Mouse (Mus musculus) megakaryocyte progenitor cell, adult 5-6 weeks (primary cell): ENCODE results near the gene Siglecf. TPM values are rescaled to one million over a fixed set of nuclear protein-coding genes. Genes with fewer than 3 reads are reported as not detected.

ENCODE experiments used
- ATAC-seq: replicated peaks from 2 replicates; pipeline ENCODE4 v1.8.0; 2016; ENCODE audit warnings: mild to moderate bottlenecking, moderate TSS enrichment, inconsistent platforms; ENCODE audit not compliant: poor library complexity
- total RNA-seq, 2 experiments: library from RNA; stranded (forward) in 1 of 2; stranded (reverse) in 1 of 2; fragments of 157-497, 149-512 nt in 1 of 2; fragments of 200-1000 nt in 1 of 2; gene quantifications; 2 replicates each; pipeline versions ENCODE4 v1.2.3 to v1.2.4; 2015 to 2017

Siglecf gene
- total RNA-seq, 2 experiments from 2014 or later: 24.9 to 26.3 TPM

- no peak for ATAC-seq
Observed at GRCm38 (mm10) chr7:43362021-43362420, 10.9 kb downstream of the Siglecf start.

DNA sequence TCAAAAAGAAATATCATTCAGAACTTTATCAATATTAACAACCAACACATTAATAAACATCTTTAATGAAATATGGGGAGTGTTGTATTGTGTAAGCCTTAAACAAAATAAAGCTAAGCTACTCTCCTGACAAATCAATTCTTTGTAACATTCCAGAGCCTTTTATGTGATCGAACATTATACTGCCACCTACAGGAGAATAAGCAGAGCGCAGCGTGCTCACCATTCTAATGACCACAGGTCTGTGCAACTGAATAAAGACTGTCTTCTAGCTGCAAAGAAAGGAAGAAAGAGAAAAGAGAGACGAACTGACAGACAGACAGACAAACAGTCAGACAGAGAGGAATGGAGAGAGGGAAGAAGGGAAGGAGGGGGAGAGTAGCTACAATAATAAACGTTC lies 27.1 kb downstream of the Siglecf start:
- ATAC-seq: peak; percentile 98

GRCm38 (mm10) chr7:43392349-43393121 lies 41.4 kb downstream of the Siglecf start:
- peak; percentile 85 for ATAC-seq

- no peak for ATAC-seq
Observed at GRCm38 (mm10) chr7:43399501-43399900, 48.4 kb downstream of the Siglecf start.

GRCm38 (mm10) chr7:43402718-43403117 lies 51.6 kb downstream of the Siglecf start:
- peak; percentile 68 for ATAC-seq

DNA sequence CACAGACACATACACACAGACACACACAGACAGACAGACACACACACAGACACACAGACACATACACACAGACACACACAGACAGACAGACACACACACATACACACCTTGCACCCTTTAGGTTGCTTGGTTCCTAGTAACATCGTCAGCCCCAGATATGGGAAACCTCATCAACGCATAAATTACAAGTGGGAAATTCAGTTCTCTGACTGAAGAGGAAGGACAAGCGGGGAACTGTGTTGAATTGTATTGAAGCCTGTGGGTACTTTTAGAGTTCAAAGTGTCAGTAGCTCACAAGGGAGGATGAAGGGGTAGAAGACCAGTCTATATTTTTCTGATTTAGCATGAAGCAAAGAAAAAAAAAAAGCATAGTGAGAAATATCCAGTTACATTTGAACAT lies 56.4 kb downstream of the Siglecf start:
- no peak for ATAC-seq

GRCm38 (mm10) chr7:43408131-43408553 lies 57.0 kb downstream of the Siglecf start, which contains the start of gene Siglecg:
Gene Siglecg (plus strand): TSS chr7:43408204.
- ATAC-seq: peak; percentile 83

- ATAC-seq: no peak
Observed at GRCm38 (mm10) chr7:43409084-43409483, 57.9 kb downstream of the Siglecf start.

Other genes with a start within 250 kb of the Siglecf start
- gene Zfp936, start 237.1 kb upstream of the Siglecf start, total RNA-seq (2015): not detected in 2 replicates
- gene Zfp936, start 237.1 kb upstream of the Siglecf start, total RNA-seq (2017): not detected in 2 replicates
- gene Zfp715, start 38.0 kb upstream of the Siglecf start, total RNA-seq (2015): 26.5 and 26.8 TPM in 2 replicates
- gene Zfp715, start 38.0 kb upstream of the Siglecf start, total RNA-seq (2017): 19.4 and 19.7 TPM in 2 replicates
- 17.2 and 23.0 TPM in 2 replicates for gene Siglecg, start 56.9 kb downstream of the Siglecf start, total RNA-seq (2015)
- 11.7 and 15.4 TPM in 2 replicates for gene Siglecg, start 56.9 kb downstream of the Siglecf start, total RNA-seq (2017)
- gene Lim2, start 76.3 kb downstream of the Siglecf start, total RNA-seq (2015): 0.42 TPM in 1 of 2 replicates, not detected in the other
- not detected in 2 replicates for gene Lim2, start 76.3 kb downstream of the Siglecf start, total RNA-seq (2017)
- gene Nkg7, start 85.7 kb downstream of the Siglecf start, total RNA-seq (2015): 1,033 and 1,153 TPM in 2 replicates
- gene Nkg7, start 85.7 kb downstream of the Siglecf start, total RNA-seq (2017): 382 and 449 TPM in 2 replicates
- 0.49 and 0.66 TPM in 2 replicates for gene Cldnd2, start 89.4 kb downstream of the Siglecf start, total RNA-seq (2015)
- not detected in 2 replicates for gene Cldnd2, start 89.4 kb downstream of the Siglecf start, total RNA-seq (2017)
- gene Etfb, start 92.7 kb downstream of the Siglecf start, total RNA-seq (2015): 450 and 456 TPM in 2 replicates
- gene Etfb, start 92.7 kb downstream of the Siglecf start, total RNA-seq (2017): 759 and 825 TPM in 2 replicates
- gene Gm45233, start 92.8 kb downstream of the Siglecf start, total RNA-seq (2015): not detected in 2 replicates
- gene Gm45233, start 92.8 kb downstream of the Siglecf start, total RNA-seq (2017): 1.8 and 2.3 TPM in 2 replicates
- 6.4 and 6.5 TPM in 2 replicates for gene Vsig10l, start 111.8 kb downstream of the Siglecf start, total RNA-seq (2015)
- gene Vsig10l, start 111.8 kb downstream of the Siglecf start, total RNA-seq (2017): 4.6 and 6.1 TPM in 2 replicates
- gene Iglon5, start 138.7 kb downstream of the Siglecf start, total RNA-seq (2015): not detected in 2 replicates
- gene Iglon5, start 138.7 kb downstream of the Siglecf start, total RNA-seq (2017): not detected in 2 replicates
- not detected in 2 replicates for gene 4931406B18Rik, start 154.6 kb downstream of the Siglecf start, total RNA-seq (2015)
- gene 4931406B18Rik, start 154.6 kb downstream of the Siglecf start, total RNA-seq (2017): not detected in 2 replicates
- gene Cd33, start 193.1 kb downstream of the Siglecf start, total RNA-seq (2015): 6.5 and 9.1 TPM in 2 replicates
- 4.2 and 4.9 TPM in 2 replicates for gene Cd33, start 193.1 kb downstream of the Siglecf start, total RNA-seq (2017)
- 0.54 and 1.1 TPM in 2 replicates for gene Zfp658, start 210.9 kb downstream of the Siglecf start, total RNA-seq (2015)
- 1.0 and 2.1 TPM in 2 replicates for gene Zfp658, start 210.9 kb downstream of the Siglecf start, total RNA-seq (2017)
- 11.6 and 12.4 TPM in 2 replicates for gene Zfp719, start 228.3 kb downstream of the Siglecf start, total RNA-seq (2015)
- gene Zfp719, start 228.3 kb downstream of the Siglecf start, total RNA-seq (2017): 6.8 and 7.3 TPM in 2 replicates